Mouse (Mus musculus): ENCODE results near the gene Lmbr1l.

The Lmbr1l gene

GRCm38 (mm10) chr15:98869342-98870178 lies 48.5 kb downstream of the Lmbr1l start:
- no peak for DNase-seq (ENCODE audit: low read depth, low spot score)

GRCm38 (mm10) chr15:98868346-98869063 lies 49.5 kb downstream of the Lmbr1l start:
- DNase-seq (ENCODE audit: low read depth, low spot score) = no peak

GRCm38 (mm10) chr15:98867321-98867720 lies 50.7 kb downstream of the Lmbr1l start:
- peak; percentile 63 for DNase-seq (ENCODE audit: low read depth, low spot score)

GRCm38 (mm10) chr15:98866501-98866900 lies 51.5 kb downstream of the Lmbr1l start:
- DNase-seq (ENCODE audit: low read depth, low spot score) = no peak

- DNase-seq (ENCODE audit: low read depth, low spot score) = no peak
Observed at GRCm38 (mm10) chr15:98865771-98866170, 52.3 kb downstream of the Lmbr1l start.

- DNase-seq (ENCODE audit: low read depth, low spot score) = no peak
Observed at GRCm38 (mm10) chr15:98864951-98865350, 53.1 kb downstream of the Lmbr1l start.

GRCm38 (mm10) chr15:98863451-98863958 lies 54.5 kb downstream of the Lmbr1l start:
- no peak for DNase-seq (ENCODE audit: low read depth, low spot score)

- no peak for DNase-seq (ENCODE audit: low read depth, low spot score)
Observed at GRCm38 (mm10) chr15:98861701-98862410, 56.2 kb downstream of the Lmbr1l start.

GRCm38 (mm10) chr15:98860921-98861320 lies 57.1 kb downstream of the Lmbr1l start:
- no peak for DNase-seq (ENCODE audit: low read depth, low spot score)

GRCm38 (mm10) chr15:98859319-98860043 lies 58.5 kb downstream of the Lmbr1l start:
- no peak for DNase-seq (ENCODE audit: low read depth, low spot score)

GRCm38 (mm10) chr15:98854214-98854613 lies 63.8 kb downstream of the Lmbr1l start:
- no peak for DNase-seq (ENCODE audit: low read depth, low spot score)
